Mouse (Mus musculus) kidney, postnatal 14 days (tissue): ENCODE measurements around the gene Misp.

Experiments
- DNase-seq: peaks from one replicate; pipeline ENCODE4 v3.0.0; 2022; ENCODE audit warnings: mixed read lengths

Misp gene

DNA sequence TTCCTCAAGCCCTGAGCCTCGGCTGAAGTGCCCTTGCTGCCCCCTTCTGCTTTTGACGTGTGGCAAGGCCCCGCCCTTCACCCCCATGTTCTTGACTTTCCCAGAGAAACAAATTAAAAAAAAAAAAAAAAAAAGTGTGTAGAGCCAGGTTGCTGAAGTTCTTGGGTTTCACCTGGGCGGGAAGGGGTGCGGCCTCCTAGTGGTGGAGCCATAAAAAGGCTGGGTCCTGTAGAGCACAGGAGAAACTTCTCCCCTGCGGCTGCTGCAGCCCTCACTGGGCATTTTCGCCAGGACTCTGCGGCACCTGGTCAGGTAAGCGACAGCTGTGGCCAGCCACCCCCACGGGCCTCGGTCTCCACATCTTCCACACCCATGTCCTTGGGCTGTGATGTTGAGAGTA, at the start of gene Misp:
Gene Misp, plus strand, starts transcription at position 208 of the 400 bp plus-strand sequence.
- DNase-seq = peak; percentile 73

DNA sequence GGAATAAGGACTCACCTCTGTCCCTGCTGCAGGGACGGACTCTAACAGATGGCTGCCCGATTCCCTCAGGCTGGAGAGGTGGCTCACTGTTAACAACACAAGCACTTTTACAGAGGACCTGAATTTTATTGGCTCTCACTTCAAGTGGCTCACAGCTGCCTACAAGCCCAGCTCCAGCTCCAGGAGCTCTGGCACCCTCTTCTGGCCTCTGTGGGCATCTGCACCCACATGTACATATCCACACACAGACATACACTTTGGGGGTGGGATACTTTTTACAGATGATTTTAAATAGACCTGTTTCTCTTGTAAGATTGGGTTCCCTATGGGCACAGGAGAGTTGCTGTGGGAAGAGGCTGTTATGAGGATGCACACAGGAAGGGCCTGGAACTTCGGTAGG, 48.5 kb upstream of the Misp start:
- no peak for DNase-seq

DNA sequence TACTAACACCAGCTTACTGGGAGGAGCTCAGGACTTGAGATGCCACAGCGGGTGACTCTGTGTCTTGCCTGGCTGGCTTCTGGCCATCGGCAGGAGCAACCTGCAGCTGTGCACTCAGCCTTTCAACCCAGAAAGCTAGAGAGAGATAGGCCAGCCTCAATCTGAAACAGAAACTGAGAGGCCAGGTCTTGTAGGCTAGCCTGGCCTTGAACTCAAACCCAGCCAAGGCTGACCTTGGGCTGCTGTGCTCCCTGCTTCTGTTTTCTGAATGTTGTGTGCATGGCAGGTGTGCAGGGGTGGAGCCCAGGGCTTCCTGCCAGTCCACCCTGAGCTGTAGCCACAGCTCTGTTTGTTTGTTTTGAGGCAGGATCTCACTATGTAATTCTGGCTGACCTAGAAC, 47.6 kb upstream of the Misp start:
- no peak for DNase-seq

DNA sequence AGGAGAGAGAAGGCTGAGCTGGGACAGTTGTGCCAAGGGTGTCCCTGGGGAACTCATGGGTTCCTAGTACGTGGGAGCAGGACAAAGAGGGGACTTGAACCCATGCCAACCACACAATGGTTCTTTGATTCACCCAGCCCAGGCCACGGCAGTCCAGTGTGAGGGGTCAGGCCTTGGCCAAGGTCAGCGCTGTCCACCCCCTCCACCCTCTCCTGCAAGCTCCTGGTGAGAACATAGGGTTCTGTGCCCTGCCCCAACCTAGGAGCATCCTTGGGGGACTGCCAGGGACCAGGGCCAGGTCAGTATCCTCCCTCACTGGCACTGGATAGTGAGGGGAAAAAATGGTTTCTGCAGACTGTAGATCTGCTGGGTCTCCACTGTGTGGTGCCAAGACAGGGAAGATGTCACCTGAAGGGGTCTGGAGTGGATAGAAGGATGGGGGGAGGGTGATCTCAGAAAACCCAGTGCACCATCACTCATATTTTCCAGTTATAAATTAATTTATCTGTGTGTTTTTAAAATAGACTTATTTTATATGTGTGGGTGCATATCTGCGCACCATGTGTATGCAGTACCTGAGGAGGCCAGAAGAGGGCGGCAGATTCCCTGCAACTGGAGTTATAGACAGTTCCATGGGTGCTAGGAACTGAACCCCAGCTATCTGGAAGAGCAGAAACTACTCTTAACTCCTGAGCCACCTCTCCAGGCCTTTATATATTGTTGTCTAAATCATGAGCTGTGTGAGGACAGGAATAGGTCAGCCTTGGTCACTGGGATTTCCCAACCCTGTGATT, 46.1 kb upstream of the Misp start:
- DNase-seq = no peak

DNA sequence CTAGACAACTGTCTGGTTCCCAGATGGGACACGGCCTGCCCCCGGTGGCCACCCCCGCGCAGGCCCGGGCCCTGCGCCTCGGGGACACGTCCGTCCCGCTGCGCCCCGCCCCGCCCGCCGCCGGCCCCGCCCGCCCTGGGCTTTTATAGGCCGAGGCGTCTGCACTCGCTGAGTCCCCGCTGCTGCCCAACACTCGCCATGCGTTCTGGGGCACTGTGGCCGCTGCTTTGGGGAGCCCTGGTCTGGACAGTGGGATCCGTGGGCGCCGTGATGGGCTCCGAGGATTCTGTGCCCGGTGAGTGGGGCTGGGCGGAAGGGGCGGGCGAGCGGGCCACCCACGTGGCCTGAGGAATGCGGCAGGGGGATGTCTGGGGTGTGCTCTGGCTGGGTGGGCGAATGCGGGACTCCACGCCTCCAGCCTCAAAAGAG, 43.7 kb upstream of the Misp start, which contains the start of gene Fstl3:
Gene Fstl3, plus strand, starts transcription at position 170 of the 429 bp plus-strand sequence.
- peak; percentile 60 for DNase-seq

DNA sequence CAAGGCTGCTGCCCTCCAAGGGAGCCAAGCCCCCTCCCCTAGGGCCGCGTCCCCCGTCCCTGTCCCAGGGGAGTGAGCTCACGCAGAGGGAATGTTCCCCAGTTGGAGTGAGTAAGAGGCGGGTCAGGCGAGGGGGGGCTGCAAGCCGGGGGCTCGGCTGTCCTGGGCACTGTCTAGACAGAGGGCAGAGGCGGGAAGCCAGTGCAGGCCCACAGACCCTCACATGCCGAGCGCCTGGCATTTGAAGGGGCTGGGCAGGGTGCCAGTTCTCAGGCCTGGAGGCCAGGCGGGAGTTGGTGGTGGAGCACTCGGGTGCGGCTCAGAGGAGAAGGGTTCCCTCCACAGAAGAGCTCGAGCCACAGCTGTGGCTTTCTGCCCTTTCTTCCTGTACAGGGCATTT, 42.8 kb upstream of the Misp start:
- DNase-seq = peak; percentile 75

DNA sequence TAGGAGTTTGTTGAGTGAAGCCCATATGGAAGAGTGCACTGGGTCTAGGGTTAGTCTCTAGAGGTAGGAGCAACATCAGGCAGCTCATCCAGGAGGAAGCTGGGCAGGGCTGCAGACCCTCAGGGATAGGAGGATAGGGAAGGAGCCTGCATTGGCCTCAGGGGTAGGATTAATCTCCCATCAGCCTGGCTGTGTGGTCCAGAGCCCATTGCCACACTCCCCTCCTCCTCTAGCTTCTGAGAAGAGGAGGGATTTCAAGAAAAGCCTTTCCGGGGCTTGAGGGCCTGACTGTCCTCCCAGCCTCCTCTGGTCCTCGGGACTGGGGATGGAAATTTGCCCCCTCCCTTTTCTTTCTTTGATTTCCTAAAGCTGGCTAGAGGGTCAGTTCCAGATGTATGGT, 41.6 kb upstream of the Misp start:
- no peak for DNase-seq

DNA sequence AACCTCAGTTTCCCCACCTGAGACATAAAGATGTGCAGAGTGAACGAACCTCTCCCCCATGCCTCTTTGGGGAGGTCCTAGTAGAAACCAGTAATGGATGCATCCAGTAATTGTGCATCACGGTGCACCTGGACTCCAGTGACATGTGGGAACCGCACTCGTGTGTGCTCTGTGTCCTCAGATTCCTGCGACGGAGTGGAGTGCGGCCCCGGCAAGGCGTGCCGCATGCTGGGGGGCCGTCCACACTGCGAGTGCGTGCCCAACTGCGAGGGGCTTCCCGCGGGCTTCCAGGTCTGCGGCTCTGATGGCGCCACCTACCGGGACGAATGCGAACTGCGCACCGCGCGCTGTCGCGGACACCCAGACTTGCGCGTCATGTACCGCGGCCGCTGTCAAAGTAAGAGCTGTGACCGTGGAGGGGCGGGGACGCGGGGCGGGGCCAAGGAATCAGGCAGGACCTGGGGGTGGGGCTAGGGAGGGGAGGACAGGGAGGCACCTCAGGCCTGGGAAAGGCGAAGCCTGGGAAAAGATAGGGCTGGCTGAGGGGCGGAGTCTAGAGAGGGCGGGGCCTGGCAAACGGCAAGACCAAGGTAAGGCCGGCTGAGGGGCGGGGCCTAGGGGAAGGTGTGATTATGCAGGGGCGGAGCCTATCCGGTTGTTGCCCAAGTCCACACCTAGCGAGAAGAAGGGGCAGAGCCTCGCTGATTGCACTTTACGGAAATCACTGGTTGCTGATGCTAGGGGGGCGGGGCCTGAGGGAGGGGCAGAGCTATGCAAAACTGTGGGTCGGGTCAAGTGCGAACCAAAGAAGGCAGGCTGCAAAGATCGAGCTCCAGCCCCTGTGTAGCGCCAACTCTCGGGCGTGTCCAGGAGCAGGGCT, 40.8 kb upstream of the Misp start:
- DNase-seq = peak; percentile 99

DNA sequence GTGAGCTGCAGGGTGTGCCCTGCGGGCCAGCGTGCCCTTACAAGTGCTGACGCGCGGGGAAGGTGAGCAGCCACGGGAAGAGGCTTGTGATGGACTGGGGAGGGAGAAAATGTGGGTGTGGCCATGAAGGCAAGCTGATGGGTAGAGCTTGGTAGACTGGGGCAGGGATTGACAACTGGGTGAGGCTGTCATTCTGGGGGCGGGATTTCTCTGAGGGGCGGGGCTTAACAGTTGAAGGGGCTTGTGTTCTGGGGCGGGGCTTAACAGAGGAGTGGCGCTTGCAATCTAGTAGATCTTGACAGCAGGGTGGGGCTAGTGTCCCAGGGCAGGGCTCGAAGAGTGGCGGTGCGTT, 40.1 kb upstream of the Misp start:
- no peak for DNase-seq

DNA sequence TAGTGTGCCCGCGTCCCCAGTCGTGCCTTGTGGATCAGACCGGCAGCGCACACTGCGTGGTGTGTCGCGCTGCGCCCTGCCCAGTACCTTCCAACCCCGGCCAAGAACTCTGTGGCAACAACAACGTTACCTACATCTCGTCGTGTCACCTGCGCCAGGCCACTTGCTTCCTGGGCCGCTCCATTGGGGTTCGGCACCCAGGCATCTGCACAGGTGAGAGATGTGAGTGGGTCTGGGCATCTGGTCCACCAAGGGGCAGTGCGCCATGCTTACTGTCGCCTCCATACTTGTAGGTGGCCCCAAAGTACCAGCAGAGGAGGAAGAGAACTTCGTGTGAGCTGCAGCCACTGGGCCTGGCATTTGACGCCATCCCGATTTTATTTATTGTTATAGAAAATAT, 39.6 kb upstream of the Misp start:
- DNase-seq = no peak

DNA sequence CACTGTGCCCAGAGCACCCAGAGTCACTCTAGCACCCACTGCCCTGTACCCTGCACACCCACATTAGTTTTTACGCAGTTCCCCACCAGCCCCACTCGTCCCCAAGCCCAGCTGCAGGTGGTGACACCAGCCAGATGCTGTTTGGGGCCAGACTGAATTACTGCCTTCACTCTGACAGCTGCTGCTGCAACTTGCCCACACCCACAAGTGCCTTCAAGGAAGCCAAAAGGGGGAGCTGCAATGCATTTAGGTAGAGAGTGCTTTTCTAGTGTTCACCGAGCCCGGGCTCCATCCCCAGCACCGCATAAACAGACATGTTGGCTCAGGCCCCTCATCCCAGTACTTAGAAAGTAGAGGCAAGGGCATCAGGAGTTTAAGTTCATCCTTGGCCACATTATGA, 38.8 kb upstream of the Misp start:
- no peak for DNase-seq

DNA sequence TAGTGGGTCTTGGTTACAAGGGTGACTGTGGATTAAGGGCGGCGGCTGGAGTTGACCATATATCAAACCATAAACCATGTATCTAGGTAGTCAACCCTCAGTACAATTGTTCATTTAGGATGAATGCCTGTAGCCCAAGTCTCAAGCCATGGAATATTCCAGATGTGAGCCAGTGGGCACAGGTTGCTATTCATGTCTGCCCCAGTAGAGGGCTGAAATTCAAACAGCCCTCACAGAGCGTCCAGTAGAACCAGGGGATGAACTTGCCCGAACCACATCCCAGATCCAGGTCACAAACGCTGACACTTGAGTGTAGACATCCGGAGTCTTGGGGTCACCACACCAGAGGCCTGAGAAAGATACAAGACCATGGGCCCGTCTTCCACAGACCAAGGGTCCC, 37.7 kb upstream of the Misp start:
- peak; percentile 56 for DNase-seq

DNA sequence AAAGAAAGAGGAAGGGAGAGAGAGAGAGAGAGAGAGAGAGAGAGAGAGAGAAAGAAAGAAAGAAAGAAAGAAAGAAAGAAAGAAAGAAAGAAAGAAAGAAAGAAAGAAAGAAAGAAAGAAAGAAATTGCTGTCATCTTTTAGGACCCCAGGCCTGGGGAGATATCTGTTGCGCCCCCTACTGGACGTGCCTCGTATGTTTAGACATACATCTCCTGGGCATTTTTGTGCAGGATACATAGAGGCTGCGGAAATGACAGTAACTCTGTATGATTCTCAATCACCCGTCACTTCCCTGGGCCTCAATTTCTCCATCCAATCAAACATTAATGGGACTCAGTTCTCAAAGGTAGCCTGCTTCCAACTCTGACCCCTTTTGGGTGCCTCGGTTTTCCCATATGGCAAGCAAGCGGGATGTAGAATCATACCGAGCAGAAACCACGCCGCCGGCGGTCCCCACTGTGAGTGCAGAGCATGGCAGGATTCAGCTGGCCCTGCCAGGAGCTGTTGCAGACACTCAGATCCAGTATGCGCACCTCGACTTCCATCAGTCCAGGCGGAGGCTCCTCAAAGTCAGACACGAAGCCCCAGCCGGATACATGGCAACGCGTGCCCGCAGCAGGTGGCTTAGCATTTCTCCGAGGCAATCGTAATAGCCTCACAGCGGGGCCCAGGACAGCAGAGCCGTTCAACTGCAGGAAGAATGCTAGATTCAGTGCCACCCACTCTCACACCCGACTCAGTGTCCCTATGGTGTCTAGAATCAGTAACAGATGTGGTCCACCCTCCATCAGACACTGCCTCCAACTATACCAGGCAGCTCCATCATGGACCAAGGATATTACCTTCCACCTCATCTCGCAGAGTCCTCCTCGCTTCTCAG, 36.6 kb upstream of the Misp start:
- no peak for DNase-seq

DNA sequence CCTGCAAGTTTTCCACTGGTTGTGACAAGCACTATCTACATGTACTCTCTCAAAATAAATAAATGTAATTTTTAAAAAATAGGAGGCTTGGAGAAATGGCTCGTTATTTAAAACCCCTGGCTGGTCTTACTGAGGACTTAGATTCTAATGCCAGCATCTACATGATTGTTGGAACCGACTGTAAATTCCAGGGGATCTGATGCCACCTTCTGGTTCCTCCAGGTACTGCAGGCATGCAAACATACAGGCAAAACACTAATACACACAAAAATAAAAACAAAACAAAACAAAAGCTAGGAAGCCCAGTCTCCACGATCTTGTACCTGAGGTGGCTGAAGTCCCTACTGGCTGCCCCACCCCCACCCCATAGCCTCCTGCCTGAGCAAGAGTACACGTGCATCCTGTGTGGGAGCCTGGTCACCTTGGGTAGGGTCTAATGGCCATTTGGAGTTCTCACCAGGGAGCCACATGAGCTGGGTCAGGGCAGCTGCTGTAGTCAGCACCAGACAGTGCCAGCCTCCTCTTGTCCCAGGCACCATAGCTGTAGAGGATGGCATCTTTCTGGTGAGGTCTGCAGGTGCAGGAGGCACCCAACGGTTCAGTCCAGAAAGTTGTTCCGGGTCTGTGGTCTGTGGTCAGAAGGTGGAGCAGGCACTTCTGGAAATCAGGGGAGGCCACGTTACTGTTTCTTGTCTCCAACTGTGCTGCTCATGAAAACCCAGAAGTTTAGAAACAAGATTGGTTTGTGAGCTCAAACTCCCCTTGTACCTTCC, 32.2 kb upstream of the Misp start:
- peak; percentile 86 for DNase-seq

DNA sequence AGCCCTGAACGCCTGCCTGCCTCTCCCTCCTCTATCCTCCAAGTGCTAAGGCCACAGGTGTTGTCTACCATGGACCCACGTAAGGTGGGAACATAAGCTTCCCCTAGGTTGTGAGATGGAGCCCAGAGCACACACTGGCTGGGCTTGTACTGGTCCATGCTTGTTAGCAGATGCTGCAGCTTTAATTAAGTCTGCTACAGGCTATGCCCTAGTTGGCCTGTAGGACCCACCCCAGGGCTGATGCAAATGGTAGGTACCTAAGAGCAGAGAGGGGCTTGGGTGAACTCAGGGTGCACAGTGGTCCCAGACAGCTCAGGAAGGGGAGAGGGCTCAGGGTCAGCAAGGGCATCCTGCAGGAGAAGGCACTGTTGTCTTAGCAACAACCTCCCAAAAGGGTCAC, 31.2 kb upstream of the Misp start:
- DNase-seq = no peak

DNA sequence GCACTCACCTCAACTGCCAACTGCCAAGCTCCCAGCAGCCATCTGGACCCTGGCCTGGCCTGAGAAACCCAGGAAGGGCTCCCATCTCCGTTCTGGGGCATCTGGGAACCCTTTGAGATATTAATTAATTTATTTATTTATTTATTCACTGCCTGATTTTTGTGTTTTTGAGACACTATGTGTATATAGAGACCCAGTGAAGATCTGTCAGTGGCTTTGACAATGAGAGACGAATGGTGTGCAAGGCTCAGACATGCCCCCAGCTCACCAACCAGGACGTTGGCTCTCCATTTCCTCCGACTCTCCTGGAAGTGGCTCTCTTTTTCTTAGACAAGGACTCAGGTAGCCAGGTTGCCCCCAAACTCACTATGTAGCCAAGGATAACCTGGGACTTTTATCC, 29.9 kb upstream of the Misp start, which contains the start of gene Prss57:
Gene Prss57, minus strand, starts transcription at position 101 of the 400 bp plus-strand sequence.
- no peak for DNase-seq

DNA sequence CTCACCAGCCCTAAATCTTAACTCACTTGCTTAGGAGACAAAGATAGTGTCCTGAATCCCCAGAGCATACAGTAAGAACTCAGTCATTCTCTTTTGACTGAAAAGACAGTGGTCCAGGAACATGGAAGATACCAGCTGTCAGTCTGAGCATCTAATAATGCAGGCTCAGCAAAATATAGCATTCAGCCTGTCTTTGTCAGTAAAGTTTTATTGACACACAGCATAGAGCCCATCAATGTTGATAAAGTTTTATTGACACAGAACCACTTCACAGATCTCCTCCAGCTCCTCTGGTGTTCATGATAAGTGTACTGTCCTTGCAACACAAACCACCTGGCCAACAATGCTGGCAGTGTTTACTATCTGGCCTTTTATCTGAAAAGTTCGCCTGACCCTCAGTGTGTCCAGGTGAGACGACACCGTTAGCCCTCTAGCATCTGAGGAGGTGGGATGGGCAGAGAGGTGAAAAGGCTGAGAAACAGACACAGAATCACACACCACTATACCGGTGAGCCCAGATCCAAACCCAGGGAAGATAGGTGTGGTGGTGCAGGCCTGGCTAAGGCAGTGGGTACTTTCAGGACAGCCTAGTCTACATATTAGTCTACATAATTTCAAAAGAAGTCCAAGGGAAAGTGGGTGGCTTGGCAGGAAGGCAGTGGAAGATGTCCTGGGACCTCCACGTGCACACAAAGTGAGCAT, 28.3 kb upstream of the Misp start:
- no peak for DNase-seq

DNA sequence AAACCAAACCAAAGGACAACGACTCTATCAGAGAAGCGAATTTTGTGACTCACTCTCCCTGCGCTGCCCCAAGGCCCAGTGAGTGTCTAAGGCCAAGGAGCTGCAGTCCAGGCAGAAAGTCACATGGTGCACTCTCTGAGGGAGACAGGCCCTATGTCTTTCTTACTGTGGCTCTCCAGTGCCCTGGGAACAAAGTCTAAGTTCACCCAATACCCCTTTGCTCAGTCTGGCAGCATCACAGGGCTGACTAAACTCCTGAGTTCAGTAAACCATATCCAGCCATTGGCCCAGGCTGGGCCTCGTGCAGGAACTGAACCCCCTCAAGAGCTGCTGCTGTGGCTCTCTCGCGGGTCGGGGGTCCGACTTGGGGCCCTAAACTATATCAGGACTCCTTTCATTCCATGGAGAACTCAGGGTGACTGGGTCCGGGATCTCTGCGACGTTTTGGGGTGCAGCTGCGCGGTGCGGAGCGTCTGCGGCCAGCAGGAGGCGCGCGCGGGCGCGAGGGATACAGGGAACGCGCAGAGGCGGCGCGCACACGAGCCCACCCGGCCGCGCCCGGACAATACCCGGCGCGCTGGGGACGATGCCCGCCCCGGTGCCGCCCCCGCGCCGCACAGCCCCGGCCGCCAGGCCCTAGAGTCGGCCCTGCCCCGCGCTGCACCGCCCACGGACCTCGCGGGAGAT, 27.6 kb upstream of the Misp start, which contains the start of gene Palm:
Gene Palm, plus strand, starts transcription at position 522 of the 687 bp plus-strand sequence.
- peak; percentile 90 for DNase-seq

DNA sequence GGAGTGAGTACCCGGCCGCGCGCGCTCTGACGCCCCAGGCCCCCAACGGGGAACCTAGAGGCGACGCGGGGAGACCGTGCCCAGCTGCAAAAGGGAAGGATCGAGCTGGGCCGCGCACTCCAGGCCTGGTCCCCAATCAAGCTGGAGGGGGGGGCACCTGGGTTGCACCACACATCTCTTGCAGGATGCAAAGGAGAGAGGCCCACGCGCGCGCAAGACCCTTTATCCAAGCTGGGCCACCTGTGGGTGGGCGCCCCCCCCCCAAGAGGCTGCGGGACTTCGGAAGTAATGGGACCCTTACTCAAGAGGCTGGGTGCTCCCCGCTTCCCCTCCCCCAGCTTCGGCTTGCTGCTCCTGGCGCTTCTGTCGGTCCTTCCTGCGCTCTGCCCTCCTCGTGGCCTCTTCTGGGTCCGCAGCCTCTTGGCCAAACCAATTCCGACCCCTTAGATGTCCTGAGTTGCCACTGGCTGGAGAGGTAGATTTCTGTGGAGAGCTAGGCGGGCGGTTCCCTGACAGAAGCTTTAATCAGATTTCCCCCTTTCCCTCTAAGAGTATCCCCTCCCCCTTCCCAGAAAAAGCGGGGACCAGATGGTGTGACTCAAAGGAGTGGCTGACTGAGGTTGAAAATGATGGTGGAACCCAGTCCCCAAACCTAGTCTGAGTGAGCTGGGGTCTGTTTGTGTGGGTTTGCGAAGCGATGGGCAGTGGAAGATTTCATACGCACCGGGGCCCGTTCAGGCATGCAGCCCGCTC, 26.9 kb upstream of the Misp start:
- no peak for DNase-seq

DNA sequence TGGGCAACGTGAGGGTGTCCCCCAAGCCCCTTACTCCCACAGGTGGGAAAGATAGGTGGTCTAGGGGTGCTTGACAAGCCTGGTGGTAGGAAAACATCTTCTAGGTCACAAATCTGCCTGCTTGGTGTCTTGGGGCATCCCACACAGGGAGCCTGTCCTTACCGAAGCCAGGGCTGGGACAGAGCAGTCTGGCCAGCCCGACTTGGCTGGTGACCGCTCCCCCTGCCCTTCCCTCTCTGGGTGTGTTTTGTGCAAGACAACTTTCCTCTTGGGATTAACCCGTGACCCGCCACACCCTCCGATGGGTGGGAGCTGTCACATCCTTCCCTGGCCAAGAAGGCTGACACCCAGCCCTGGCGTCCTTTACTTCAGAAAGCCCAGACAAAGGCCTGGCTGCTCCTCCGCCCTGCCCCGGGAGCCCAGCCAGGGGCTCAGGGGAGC, 26.3 kb upstream of the Misp start:
- DNase-seq = peak; percentile 87
